Mouse (Mus musculus) CH12.LX (cell line): ENCODE results near the gene Ankrd11.

ENCODE experiments used
- CTCF ChIP-seq, 2 experiments: IDR thresholded peaks in 1 of 2; conservative IDR thresholded peaks in 1 of 2; 2 replicates each; pipeline ENCODE4 v1.5.1; 2011 to 2012; ENCODE audit warnings: low read depth in 2 of 2, low read length in 2 of 2, improper control_type of control experiment in 1 of 2, inconsistent platforms in 1 of 2, mild to moderate bottlenecking in 1 of 2, moderate library complexity in 1 of 2
- EP300 ChIP-seq: IDR thresholded peaks from 2 replicates; pipeline ENCODE4 v1.6.1; 2011; ENCODE audit warnings: low read length, improper control_type of control experiment
- MAFK ChIP-seq: IDR thresholded peaks from 2 replicates; pipeline ENCODE4 v1.6.1; 2011; ENCODE audit warnings: low read length, improper control_type of control experiment; ENCODE audit not compliant: insufficient replicate concordance
- MAX ChIP-seq: IDR thresholded peaks from 2 replicates; pipeline ENCODE4 v1.6.1; 2011; ENCODE audit warnings: low read length, improper control_type of control experiment
- PAX5 ChIP-seq: IDR thresholded peaks from 2 replicates; pipeline ENCODE4 v1.6.1; 2012; ENCODE audit warnings: low read length, inconsistent platforms, mixed read lengths
- POLR2A ChIP-seq: IDR thresholded peaks from 2 replicates; pipeline ENCODE4 v1.6.1; 2011; ENCODE audit warnings: low read depth, mild to moderate bottlenecking, improper control_type of control experiment, low read length
- POLR2AphosphoS2 ChIP-seq: IDR thresholded peaks from 2 replicates; pipeline ENCODE4 v1.6.1; 2011; ENCODE audit warnings: low read depth, low read length, improper control_type of control experiment
- RCOR1 ChIP-seq: conservative IDR thresholded peaks from 2 replicates; pipeline ENCODE4 v1.6.1; 2012; ENCODE audit warnings: low read depth, mild to moderate bottlenecking, inconsistent platforms, low read length, improper control_type of control experiment
- ZKSCAN1 ChIP-seq: IDR thresholded peaks from 2 replicates; pipeline ENCODE4 v1.6.1; 2012; ENCODE audit warnings: low read depth, inconsistent platforms, low read length, improper control_type of control experiment, borderline replicate concordance

DNA sequence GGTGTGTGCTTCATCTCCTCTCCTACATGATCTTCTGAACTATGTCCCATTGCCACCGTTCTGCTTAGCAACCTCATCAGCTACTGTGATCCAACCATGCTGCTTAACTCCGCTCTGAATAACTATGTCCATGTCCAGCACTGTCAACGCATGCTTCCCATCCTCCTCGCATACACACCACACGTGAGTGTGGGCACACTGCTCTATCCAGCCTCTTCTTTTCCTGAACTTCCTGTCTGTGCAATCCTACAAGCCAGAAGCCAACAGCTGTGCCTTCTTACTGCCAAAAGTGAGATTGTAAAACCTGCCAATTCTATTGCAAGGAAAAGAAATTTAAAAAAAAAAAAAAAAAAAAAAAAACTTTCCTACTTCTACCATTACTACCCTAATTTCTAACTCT lies 60.4 kb downstream of the Ankrd11 start:
- TF ChIP-seq PAX5 (no peak), RCOR1 (no peak), POLR2A (no peak), CTCF (conservative IDR thresholded peaks at IDR 0.05 in 1 of 2, IDR thresholded peaks at IDR 0.05 in 1 of 2; ENCODE audit: low read depth in 2 of 2, low read length in 2 of 2) (no peak), EP300 (no peak), MAFK (no peak), MAX (no peak), POLR2AphosphoS2 (no peak), ZKSCAN1 (no peak)
